Mouse (Mus musculus): ENCODE data around the gene Cyp2w1.

Gene Cyp2w1

DNA sequence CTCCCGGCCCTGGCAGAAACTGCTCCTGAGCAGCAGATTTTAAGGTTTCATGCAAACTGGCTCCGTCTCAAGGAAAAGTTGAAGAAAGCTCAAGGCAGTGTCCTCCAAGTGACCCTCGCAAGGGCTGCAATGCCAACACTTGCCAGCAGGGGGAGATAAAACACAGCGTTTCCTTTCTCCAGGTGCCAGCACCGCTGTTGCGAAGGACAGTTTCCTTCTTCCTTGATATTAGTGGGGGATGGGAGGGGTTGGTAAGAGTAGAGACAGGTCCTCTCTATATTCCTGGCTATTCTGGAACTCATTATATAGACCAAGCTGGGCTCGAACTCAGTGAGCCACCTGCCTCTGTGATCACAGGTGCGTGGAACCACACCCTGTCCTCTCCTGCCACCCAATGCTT, 20.7 kb upstream of the Cyp2w1 start:
- in situ Hi-C loops (cut with MboI, MseI), result loop anchor here in 1 of 2 experiments (5.0 kb wide), 1 partner anchor 49 kb away; no protein-coding TSS in a partner anchor

DNA sequence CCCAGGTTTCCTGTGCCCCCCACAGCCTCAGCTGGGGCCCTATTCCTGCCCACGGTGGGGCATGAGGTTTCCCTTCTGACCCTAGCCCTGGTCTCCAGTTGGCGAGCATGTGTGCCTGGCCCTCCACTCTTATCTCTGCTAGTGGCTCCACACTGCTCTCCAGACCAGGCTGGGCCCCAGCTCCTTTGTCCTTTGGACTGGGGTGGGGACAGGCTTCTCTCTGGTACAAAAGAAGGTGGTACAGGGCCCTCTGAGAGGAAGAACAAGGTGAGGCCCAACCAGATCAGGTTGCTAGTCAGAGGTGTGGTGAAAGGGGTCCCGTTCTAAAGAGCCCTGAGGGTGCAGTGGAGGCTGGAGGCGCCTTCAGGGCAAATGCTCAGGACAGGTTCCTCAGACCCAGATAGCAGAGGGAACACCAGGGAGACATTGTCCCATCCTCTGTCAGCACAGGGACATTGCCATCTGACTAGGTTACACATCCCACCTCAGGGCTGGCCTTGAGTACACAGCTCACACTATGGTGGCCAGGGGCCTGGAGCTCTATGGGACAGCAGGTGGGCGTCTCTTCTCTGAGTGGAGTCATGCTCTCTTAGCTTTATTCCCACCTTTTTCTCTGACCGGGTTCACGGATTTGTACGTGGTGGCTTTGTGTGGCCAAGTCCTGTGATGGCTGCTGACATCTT, 19.7 kb upstream of the Cyp2w1 start:
- in situ Hi-C loops (cut with MboI, MseI), result loop anchor here in 1 of 2 experiments (5.0 kb wide), 1 partner anchor 50 kb away; no protein-coding TSS in a partner anchor

DNA sequence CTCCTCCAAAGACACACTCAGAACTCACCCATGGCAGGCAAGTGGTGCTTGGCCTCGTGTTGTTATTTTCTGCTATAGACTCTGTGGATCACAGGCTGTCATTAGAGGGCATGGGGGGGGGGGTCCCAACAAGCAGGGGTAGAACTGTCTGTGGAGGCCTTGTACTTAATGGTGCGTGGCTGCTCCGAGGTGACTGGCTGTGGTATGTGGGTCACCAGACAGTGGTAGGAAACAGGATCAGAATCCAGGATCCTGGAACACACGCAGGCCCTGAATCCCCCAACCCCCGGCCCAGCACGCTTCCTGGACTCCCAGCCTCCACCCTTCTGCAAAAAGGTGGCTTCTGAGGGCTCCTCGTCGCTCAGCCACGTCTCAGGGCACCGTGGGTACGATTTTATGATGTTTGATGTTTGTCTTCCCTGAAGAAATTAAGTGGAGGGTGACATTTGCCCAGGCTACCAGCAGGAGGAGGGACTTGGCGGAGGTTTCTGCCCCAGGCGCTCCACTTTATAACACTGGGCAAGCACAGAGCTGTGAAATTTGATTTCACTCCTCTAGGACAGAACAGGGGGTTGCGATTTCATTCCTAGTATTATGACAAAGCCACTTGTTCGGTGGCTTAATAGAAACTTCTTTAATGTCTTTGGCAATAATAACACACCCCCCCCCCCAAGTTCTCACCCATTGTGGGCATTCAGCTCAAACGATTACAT, 19.0 kb upstream of the Cyp2w1 start:
- in situ Hi-C loops (cut with MboI, MseI), result loop anchor here in 1 of 2 experiments (5.0 kb wide), 1 partner anchor 51 kb away; no protein-coding TSS in a partner anchor

DNA sequence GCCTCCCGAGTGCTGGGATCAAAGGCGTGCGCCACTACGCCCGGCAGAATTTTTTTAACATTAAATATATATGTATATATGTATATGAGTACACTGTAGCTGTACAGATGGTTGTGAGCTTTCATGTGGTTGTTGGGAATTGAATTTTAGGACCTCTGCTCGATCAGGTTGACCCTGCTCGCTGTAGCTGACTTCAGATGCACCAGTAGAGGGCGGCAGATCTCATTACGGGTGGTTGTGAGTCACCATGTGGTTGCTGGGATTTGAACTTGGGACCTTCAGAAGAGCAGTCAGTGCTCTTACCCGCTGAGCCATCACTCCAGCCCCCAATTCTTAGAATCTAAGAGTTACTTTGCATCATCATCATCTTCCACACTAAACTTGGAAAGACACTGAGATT, 18.0 kb upstream of the Cyp2w1 start:
- in situ Hi-C loops (cut with MboI, MseI), result loop anchor here in 1 of 2 experiments (5.0 kb wide), 1 partner anchor 52 kb away; no protein-coding TSS in a partner anchor

DNA sequence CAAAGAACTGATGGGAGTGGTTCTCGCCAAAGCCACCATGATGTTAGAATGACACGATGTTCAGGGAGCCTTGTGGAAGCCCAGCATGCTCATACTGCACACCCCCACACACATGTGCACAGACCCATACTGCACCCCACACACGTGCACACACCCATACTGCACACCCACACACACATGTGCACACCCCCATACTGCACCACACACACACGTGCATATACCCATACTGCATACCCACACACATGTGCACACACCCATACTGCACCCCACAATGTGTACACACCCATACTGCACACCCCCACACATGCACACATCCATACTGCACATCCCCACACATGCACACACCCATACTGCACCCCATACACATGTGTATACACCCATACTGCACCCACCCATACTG, 16.8 kb upstream of the Cyp2w1 start:
- in situ Hi-C loops (cut with MboI, MseI), result no loop called here

DNA sequence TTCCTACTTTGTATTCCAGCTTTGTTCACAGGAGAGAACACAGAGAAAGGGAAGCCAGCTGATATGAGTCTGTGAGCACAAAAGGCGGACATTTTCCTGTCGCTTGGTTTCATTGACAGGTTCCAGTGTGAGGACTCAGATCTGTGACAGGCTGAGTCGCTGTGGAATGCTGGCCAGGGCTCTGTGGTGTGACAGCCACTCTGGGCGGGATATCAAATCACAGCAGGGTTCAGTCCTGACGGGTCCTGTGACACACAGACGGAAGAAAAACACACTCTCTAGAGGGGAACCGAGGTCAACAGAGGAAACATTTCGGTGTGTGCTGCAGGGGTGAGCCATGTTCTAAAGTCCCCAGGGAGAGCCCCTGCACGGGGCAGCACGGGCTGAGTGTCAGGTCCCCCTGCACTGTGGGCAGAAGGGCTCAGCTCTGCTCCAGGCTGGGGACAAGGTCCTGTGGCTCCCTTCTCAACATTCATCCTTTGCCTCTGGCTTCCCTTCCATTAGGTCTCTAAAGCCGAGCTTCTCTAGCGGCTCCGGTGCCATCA, 14.5 kb upstream of the Cyp2w1 start:
- in situ Hi-C loops (cut with MboI, MseI), result no loop called here

DNA sequence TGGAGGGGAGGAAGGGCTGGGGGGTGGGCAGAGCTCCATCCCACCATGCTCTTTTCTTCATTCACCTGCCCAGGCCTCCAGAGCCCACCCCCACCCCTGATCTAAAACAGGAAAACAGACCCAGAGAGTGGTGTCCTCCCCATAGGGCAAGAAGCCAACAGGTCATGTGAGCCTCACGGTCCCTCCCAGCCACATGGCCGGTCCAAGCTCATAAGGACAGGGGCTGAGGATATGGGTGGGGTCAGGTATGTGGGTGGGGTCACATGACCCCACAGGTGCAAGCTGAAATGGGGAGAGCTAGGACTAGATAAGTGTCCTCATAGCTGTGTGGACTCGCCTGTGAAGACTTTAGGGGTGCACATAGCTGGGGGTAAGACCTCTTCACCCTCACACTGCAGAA, 14.0 kb upstream of the Cyp2w1 start:
- in situ Hi-C loops (cut with MboI, MseI), result no loop called here

DNA sequence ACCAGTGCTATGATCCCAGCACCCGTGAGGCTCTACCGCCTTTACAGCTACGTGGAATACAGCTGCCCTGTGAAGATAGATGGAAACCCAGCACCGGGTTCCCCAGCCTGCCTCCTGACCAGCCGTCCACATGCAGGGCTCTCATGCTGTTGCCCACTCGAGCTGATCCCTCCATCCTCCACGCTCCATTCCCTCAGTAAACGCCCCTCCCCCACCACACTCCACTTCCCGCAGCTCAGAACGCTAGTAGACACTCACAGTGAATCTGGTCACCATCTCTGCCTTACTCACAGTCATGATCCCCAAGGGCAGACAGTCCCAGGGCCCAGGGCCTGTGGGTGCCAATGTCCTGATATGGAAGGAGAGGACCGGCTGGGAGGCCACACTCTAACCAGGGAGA, 13.5 kb upstream of the Cyp2w1 start:
- in situ Hi-C loops (cut with MboI, MseI), result no loop called here

DNA sequence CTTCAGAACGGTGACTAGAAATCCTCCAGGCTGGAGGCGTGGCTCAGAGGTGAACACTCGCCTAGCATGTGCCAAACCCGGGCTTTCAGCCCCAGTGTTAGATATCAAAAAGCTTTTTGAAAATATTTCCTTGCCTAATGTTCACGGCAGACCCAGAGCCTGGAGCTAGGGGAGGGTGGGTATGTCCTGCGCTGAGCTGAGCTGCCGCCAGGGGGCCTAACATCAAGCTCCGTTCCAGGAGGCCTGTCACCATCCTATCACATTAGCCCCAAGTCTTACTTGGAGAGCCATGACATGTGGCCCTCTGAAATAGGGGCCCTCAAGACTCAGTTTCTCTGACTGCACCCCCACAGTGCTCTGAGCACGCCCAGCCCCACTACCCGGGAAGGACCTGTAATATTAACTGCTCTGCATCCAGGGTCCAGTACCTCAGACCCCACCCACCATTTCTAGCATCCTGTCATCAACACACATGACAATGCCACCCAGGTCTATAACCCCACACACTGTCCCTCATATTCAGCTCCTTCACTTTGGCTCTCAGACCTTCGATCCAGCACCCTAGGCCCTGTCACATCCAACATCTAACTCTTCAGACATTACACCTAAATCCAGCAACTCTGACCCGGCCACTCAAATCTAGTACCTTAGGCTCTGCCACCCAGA, 8.3 kb upstream of the Cyp2w1 start:
- in situ Hi-C loops (cut with MboI, MseI), result no loop called here

DNA sequence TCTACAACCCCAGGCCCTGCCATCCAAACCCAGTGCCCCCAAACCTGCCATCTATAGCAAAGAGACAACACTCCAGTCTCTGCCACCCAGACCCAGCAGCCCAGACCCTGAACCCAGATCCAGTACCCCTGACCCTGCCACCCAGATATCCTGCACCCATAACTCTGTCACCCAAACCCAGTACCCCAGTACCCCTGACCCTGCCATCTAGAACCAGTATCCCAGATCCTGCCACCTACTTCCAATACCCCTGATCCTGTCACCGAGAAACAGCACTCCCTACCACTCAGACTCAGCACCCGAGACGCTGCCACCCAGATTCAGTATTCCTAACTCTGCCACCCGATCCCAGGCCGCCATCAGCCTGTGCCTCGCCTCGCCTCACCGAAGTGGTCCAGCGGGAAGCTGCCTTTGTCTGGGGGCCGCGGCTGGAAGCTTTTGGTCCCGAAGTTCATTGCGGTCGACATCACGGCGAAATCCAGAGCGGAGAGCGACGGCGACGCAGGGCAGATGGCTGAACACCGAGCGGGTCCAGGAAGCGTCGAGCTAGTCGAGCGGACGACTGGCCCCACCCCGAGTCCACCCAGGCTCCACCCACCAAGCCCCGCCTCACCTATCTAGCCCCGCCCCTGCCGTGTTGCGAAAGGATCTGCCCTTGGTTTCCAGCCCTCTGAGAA, 7.6 kb upstream of the Cyp2w1 start:
- in situ Hi-C loops (cut with MboI, MseI), result loop anchor here (5.0 kb wide), 2 partner anchors 402 to 498 kb away; no protein-coding TSS in a partner anchor

DNA sequence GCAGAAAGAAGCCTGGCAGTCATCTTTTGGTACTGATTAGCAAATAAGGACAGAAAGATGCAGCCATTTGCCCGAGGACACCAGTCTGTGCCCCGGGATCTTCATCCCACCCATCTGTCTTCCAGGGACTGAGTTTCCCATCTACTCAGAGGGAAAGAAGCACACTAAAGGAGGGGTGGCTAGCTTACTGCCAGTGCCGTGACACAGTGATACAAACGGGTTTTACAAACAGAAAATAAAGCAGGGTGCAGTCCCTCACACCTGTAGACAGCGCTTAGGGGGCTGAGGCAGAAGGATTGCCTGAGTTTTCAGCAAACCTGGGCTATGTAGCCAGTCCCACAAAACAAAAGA, 7.1 kb upstream of the Cyp2w1 start:
- in situ Hi-C loops (cut with MboI, MseI), result loop anchor here (5.0 kb wide), 2 partner anchors 402 to 498 kb away; no protein-coding TSS in a partner anchor

DNA sequence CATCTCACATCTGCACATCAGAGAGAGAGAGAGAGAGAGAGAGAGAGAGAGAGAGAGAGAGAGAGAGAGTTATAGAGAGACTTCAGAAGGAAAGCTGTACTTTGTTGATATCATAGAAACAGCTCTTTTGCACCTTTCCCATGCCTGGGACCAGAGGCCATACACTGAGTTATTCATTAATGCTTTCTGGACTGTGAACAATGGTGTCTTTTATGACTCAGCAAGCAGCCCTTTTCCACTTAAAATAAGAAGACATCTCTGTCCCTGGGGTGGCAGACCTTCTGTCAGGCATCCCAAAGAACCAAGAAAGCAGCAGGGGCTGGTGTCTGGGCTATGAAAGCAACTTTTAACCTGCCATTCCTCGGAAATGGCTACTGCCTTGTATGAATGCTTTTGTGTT, 5.2 kb upstream of the Cyp2w1 start:
- in situ Hi-C loops (cut with MboI, MseI), result loop anchor here (5.0 kb wide), 2 partner anchors 400 to 500 kb away; no protein-coding TSS in a partner anchor

DNA sequence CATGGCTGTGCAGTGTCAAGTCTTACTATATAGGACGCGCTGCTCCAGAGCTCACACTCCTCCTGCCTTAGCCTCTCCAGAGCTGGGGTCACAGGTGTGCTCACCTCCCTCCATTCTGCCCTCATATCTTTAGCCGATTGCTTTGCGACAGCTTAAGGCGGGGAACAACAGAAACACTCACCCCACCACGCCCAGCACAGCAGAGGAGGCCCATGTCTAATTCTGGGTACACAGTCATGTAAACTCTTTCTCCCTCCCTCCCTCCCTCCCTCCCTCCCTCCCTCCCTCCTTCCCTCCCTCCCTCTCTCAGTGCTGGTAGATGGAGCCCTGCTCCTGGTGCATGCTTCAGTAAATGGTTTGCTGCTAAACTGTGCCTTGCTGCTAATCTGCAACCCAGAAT, 2.7 kb upstream of the Cyp2w1 start:
- in situ Hi-C loops (cut with MboI, MseI), result loop anchor here (5.0 kb wide), 2 partner anchors 398 to 502 kb away; no protein-coding TSS in a partner anchor

DNA sequence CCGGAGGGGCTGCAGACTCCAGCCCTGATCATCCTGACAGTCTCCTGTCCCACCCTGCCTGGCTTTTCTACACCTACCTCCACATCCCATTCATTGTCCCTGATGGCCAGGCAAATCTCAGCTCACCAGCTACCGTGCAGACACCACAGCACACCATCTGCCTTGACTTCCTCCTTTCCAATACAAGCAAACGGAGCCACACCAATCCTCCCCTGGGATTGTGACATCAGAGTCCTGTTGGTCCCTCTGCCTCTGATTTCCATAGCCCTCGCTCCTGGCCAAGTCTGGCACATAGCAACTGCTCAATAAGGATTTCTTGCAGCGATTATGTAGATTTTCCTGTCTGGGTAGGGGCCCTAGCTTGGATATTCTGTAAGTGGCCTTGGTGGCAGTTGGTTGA, 1.3 kb upstream of the Cyp2w1 start, which contains the start of gene Cox19:
Gene Cox19 (minus strand): TSS at position 285 of the 400 bp plus-strand sequence.
- in situ Hi-C loops (cut with MboI, MseI), result no loop called here

DNA sequence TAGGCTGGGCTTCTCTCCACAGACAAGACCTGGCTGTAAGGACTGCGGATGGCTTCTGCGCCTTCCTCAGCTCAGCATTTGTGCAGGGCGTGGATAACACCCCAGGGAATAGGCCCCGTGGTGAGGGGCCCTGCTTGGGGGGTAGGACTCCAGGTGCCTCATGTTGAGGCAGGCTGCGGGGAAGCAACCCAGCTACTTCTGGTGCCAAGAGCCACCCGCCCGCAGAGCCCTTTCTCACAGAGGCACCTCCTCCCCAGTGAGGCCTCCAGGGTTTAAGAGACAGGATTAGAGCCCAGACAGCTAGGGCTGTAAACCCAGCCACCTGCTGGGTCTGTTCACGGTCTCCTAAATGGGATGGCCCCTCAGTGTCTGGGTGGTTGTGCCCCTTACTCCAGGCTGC, 789 bp upstream of the Cyp2w1 start:
- in situ Hi-C loops (cut with MboI, MseI), result no loop called here

DNA sequence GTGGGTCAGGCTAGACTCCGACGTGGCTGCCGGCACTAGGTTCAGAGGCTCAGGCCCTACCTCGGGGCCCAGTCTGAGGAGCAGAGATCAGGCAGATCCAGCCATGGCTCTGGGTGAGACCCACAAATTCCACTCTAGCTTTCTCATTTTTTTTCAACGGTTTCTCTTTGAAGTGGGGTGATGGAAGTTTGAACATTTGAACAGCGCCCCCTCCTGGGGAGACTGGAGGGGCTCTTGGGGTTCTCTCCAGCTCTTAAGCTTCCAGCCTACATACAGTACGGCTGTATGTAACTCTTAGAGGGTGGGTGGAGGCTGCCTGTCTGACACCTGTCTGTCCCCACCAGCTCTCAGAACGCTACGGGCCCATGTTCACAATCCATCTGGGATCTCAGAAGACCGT, 1.1 kb downstream of the Cyp2w1 start:
- in situ Hi-C loops (cut with MboI, MseI), result no loop called here

DNA sequence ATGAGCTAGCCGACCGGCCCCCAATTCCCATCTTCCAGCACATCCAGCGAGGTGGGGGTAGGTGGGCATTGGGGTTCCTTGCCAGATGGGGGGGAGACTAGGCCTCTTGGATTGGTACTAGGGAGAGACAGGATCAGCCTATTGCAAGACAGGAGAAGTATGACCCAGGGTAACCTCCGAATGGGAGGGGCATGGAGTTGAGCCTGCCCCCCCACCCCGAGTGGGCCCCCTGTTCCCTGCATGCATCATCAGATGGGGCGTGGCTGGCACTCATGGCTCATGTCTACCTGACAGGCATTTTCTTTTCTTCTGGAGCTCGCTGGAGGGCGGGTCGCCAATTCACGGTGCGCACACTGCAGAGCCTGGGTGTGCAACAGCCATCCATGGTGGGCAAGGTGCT, 1.5 kb downstream of the Cyp2w1 start:
- in situ Hi-C loops (cut with MboI, MseI), result no loop called here

DNA sequence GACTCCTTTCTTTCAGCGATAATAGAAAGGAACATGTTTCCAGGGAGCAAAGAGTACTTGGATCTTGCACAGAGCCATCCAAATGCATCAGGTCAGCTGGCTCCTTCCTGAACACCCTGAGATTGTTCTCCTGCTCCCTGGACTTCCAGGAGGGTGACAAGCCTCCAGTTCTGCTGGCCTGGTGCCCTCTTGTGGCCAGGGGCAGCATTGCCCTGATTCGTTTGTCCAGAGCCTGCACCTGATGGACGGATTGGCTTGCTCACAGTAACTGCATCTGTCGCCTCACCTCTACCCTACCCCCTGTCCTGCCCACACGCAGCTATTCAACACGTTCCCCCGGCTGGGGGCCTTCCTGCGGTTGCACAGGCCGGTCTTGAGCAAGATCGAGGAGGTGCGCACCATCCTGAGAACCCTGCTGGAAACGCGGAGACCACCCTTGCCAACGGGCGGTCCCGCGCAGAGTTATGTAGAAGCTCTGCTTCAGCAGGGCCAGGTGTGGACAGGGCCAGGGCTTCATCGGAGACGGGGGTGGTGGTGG, 2.9 kb downstream of the Cyp2w1 start:
- in situ Hi-C loops (cut with MboI, MseI), result no loop called here

DNA sequence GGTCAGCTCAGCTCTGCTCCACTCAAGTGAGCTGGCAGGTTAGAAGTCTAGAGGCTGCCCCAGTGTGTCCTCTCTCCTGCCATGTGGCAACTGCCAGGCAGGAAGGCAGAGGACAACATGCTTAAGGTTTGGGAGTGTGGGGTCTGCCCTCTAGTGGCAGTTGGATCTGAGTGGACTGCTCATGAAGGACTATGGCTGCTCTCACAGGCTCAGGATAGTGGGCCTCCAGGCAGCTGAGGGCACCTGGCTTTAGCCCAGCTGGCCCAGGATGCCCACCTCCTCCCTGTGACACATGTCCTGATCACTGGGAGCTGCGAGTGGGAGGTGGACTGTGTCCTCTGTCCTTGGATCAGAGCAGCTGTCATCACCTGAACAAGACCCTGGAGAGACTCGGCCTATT, 6.2 kb downstream of the Cyp2w1 start:
- in situ Hi-C loops (cut with MboI, MseI), result no loop called here

DNA sequence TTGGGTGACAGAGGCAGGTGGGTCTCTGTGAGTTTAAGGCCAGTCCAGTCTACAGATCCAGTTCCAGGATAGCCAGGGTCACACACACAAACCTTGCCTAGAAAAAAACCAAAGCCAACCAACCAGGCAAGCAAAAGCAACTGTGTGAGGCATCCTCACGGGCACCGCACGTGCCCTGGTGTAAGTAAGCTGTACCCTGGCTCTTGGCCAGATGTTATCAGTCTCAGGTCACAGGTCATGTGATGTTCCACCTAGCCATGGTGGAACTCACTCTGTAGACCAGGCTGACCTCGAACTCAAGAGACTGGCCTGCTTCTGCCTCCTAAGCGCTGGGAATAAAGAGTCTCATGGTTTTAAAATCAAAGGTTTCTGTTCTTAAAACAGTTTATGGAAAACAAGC, 6.8 kb downstream of the Cyp2w1 start:
- in situ Hi-C loops (cut with MboI, MseI), result no loop called here

DNA sequence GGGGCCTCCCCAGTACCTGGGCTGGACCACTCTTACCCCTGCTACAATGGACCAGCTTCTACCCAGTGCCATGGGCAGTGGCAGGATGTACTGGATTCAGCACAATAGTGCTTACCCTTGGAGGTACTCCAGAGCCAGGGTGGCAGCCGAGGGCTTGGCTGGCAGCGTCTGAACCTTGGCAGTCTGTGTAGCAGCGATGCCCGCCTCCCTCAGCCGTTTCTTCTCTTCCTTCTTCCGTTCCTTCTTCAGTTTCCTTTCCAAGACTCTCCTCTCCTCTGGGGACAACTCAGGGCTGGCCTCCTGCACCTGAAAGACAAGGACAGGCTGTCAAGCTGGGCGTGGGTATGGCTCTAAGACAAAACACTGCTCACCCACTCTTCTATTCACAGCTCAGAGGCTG, 11.4 kb downstream of the Cyp2w1 start:
- in situ Hi-C loops (cut with MboI, MseI), result loop anchor here in 1 of 2 experiments (5.0 to 10.0 kb wide), 2 partner anchors 48 to 101 kb away; partner anchors contain the start of gene 3110082I17Rik
